Mouse (Mus musculus) forebrain, embryonic 13.5 days (tissue): Measurements from ENCODE around the gene Gm20695. TPM values are rescaled to one million over a fixed set of nuclear protein-coding genes. Genes with fewer than 3 reads are reported as not detected.
"Not testable (repeated sequence)": the region's sequence is repeated elsewhere in the genome, so short reads cannot be mapped to it uniquely, and the experiment has no call there.

Experiments
- ATAC-seq: fragments of 200-750 bp; cut with Nextera tagmentation; 2 replicates; pipeline ENCODE4 v1.8.0; 2017
- H3K27ac ChIP-seq: fragments of 300-500 bp; sonication (generic); 2 replicates; pipeline ENCODE4 v1.5.1; 2015; ENCODE audit warnings: inconsistent platforms, mild to moderate bottlenecking, moderate library complexity
- H3K27me3 ChIP-seq: fragments of 300-500 bp; sonication (generic); 2 replicates; pipeline ENCODE4 v1.6.1; 2015; ENCODE audit warnings: mild to moderate bottlenecking, inconsistent platforms
- H3K36me3 ChIP-seq: fragments of 300-500 bp; sonication (generic); 2 replicates; pipeline ENCODE4 v1.6.1; 2015; ENCODE audit warnings: mild to moderate bottlenecking, inconsistent platforms; ENCODE audit not compliant: poor library complexity, severe bottlenecking
- H3K4me1 ChIP-seq: fragments of 300-500 bp; sonication (generic); 2 replicates; pipeline ENCODE4 v1.6.1; 2015; ENCODE audit warnings: inconsistent platforms
- H3K4me2 ChIP-seq: fragments of 300-500 bp; sonication (generic); 2 replicates; pipeline ENCODE4 v1.6.1; 2015; ENCODE audit warnings: inconsistent platforms, mild to moderate bottlenecking, moderate library complexity
- H3K4me3 ChIP-seq: fragments of 300-500 bp; sonication (generic); 2 replicates; pipeline ENCODE4 v1.5.1; 2015; ENCODE audit warnings: mild to moderate bottlenecking, inconsistent platforms
- H3K9ac ChIP-seq: fragments of 300-500 bp; sonication (generic); 2 replicates; pipeline ENCODE4 v1.6.1; 2015; ENCODE audit warnings: mild to moderate bottlenecking, inconsistent platforms
- H3K9me3 ChIP-seq: fragments of 300-500 bp; sonication (generic); replicated peaks from 2 replicates; pipeline ENCODE4 v1.6.1; 2016; ENCODE audit warnings: inconsistent platforms
- WGBS: fragments of 180-500 bp; shearing (Covaris S2); methylation state at CpG from one replicate; pipeline ENCODE4 v1.1.7; 2015; 5-methylcytosine and 5-hydroxymethylcytosine counted together
- polyA plus RNA-seq: library from polyadenylated mRNA; unstranded; fragments of >200 nt; fragmentation: Nextera tagmentation; extraction: Ambion mirVana; gene quantifications from 2 replicates; pipeline ENCODE4 v1.2.1, GENCODE M21; 2015

Gm20695 gene
- 3.9 and 5.7 TPM in 2 replicates for polyA plus RNA-seq

DNA sequence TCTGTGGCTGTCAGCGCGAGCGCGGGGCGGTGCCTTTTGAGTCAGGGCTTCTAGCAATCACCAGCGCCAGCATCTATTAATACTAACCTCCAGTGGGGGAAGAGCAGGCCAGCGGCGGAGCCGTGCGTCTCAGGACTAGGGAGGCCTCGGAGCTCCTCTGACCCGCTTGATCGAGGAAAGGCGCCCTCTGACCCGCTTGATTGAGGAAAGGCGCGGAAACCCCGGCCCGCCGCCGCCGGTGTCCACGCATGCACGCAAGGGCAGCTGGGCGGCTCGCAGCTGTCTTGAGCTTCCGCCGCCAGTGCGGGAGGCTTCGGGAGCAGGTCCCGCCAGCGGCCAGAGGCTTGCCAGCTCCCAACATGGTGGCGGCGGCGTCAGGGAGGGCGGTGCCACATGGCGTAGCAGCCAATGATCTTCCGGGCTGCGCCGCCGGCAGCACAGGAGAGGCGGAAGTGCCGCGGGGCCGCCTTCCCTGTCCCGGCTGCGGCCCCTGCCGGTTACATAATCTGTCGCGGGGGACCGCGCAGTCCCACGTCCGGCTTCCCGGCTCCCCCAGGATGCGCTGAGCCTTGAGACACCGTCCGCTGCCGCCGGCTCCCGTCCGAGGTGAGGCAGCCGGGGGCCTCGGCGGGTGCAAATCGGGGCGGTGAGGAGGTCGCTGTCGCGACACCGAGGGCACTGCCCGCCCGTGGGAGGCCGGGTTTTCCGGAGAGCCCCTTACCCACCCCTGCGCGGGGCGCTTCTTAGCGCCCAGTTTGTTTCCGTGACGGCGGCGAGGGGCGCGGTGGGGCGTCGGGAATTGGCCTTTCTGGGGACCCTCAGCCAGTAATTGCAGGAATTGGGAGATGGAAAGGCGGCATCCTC is at the start of gene Gm20695, which contains the start of gene Zfp597:
Gene Gm20695, plus strand, starts transcription at position 448 of the 864 bp plus-strand sequence.
Gene Zfp597, minus strand, starts transcription at position 361 of the 864 bp plus-strand sequence.
- H3K36me3 ChIP-seq: peaks cover 3% of the 10 kb centered on the region
- H3K27ac ChIP-seq: peak within 1 kb of the TSS; percentile 91
- H3K4me1 ChIP-seq: peaks cover 22% of the 10 kb centered on the region
- no peaks in the 10 kb centered on the region for H3K27me3 ChIP-seq
- WGBS: under 1% methylated on average over 87 of the region's 88 CpGs
- H3K4me3 ChIP-seq: peak within 1 kb of the TSS; percentile 87
- no peaks in the 10 kb centered on the region for H3K9me3 ChIP-seq
- peak within 1 kb of the TSS; percentile 87 for H3K9ac ChIP-seq
- peak; percentile 100 for ATAC-seq
- H3K4me2 ChIP-seq: peak within 1 kb of the TSS; percentile 71

GRCm38 (mm10) chr16:3835461-3835860 is 49.0 kb upstream of the Gm20695 start:
- Histone ChIP-seq H3K9me3 (no peaks in the 10 kb centered on the region), H3K4me1 (no peaks in the 10 kb centered on the region), H3K4me2 (no peak overlapping the region), H3K27ac (no peak overlapping the region), H3K4me3 (no peak overlapping the region), H3K9ac (no peak overlapping the region), H3K36me3 (no peaks in the 10 kb centered on the region), H3K27me3 (no peaks in the 10 kb centered on the region)
- WGBS: 87% methylated on average over 2 of the region's 2 CpGs
- ATAC-seq: no peak

- Histone ChIP-seq H3K9ac (no peak overlapping the region), H3K27ac (no peak overlapping the region), H3K36me3 (no peaks in the 10 kb centered on the region), H3K9me3 (no peaks in the 10 kb centered on the region), H3K27me3 (no peaks in the 10 kb centered on the region), H3K4me1 (no peaks in the 10 kb centered on the region), H3K4me3 (no peak overlapping the region), H3K4me2 (no peak overlapping the region)
- ATAC-seq: no peak
- WGBS: 73% methylated on average over 17 of the region's 17 CpGs
These were observed 45.1 kb upstream of the Gm20695 start for GRCm38 (mm10) chr16:3839157-3839885.

- Histone ChIP-seq H3K27me3 (no peaks in the 10 kb centered on the region), H3K27ac (no peak overlapping the region), H3K4me1 (peaks cover 7% of the 10 kb centered on the region; the same call in 1 of the 2 replicates), H3K4me3 (no peak overlapping the region), H3K4me2 (no peak overlapping the region), H3K9ac (no peak overlapping the region), H3K9me3 (no peaks in the 10 kb centered on the region), H3K36me3 (no peaks in the 10 kb centered on the region)
- ATAC-seq: no peak
- 35% methylated on average over 4 of the region's 4 CpGs for WGBS
These were observed 41.5 kb upstream of the Gm20695 start for GRCm38 (mm10) chr16:3842989-3843388.

DNA sequence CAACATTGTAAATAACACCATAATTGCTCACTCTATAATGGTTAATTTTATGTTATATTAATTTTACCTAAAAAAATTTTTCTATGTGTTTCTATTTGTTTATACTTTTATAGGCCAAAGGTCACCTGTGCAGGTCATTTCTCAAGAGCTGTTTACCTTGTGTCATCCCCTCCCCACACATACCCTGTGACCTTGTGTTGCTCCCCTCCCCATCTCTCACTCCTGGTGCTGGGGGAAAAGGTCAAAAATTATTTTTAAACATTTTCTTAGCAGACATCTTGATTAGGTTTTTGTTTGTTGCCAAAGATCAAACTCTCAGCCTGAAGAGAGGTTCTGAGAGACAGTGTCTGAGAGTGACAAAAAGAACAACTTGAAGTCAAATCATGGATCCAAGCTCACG is 40.7 kb upstream of the Gm20695 start:
- H3K4me1 ChIP-seq: peaks cover 10% of the 10 kb centered on the region; the same call in 1 of the 2 replicates
- H3K36me3 ChIP-seq: no peaks in the 10 kb centered on the region
- no peak for ATAC-seq
- H3K27me3 ChIP-seq: no peaks in the 10 kb centered on the region
- no peak overlapping the region for H3K27ac ChIP-seq
- H3K9me3 ChIP-seq: no peaks in the 10 kb centered on the region
- WGBS: 72% methylated on average over 1 of the region's 1 CpGs
- no peak overlapping the region for H3K4me3 ChIP-seq
- H3K9ac ChIP-seq: no peak overlapping the region
- no peak overlapping the region for H3K4me2 ChIP-seq

DNA sequence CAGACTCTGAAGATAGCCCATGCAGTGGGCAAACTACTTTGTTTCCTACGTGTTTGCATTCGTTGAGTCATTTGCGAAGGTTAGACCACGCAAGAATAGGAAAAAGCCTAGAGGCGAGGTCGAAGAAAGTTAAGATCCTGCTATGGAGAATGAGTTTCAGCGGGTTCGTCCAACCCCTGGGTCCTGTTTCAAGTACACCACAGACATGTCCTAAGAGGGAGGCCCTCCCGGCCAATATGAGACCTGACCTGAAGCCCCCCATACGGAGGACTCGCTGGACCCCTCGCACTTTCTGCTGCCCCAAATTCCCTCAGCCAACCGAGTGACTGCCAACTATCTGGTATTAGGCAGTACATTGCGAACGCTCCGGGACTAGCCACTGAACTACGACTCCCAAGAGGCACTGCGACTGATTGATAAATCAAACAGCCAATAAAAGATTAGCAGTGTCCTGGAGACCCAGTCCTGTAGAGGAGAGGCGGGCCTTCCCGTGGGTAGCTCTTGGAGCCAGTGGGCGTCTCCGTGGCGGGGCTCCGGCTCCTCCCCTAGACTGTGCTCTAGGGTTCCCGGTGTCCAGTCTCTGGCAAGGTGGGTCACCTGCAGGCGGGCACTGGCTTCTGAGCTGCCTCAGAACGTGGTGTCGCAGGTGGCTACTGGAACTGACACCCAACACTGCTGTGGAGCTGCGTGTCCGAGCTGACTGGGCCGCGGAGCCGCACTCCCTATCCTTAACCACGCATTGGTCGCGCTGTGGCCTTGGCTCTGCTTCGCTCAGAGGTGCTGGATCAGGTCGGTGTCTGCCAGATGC is 37.5 kb upstream of the Gm20695 start, which contains the start of gene Zfp174:
Gene Zfp174, plus strand, starts transcription at position 558 of the 808 bp plus-strand sequence.
- Histone ChIP-seq H3K9me3 (no peaks in the 10 kb centered on the region), H3K4me2 (peak within 1 kb of the TSS; percentile 70), H3K9ac (peak within 1 kb of the TSS; percentile 75), H3K27me3 (no peaks in the 10 kb centered on the region), H3K4me1 (peaks cover 10% of the 10 kb centered on the region; the same call in 1 of the 2 replicates), H3K27ac (no peak within 1 kb of the TSS), H3K4me3 (peak within 1 kb of the TSS; percentile 70), H3K36me3 (no peaks in the 10 kb centered on the region)
- WGBS: 3% methylated on average over 36 of the region's 38 CpGs
- ATAC-seq: peak; percentile 99

DNA sequence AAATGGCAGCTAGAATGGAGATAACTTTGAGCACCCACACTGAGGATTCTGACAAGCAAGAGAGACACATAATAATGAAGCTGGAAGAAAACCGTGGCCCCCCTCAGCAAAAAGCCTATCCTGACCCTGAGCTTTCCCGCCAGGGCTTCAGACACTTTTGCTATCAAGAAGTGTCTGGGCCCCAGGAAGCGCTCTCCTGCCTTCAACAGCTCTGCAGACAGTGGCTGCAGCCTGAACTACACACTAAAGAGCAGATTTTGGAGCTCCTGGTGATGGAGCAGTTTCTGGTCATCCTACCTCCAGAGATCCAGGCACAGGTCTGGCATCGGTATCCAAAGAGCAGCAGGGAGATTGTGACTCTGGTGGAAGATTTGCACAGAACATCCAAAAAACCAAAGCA is 36.6 kb upstream of the Gm20695 start:
- Histone ChIP-seq H3K36me3 (no peaks in the 10 kb centered on the region), H3K27ac (no peak overlapping the region), H3K9me3 (no peaks in the 10 kb centered on the region), H3K4me2 (peak overlapping the region; percentile 70), H3K27me3 (no peaks in the 10 kb centered on the region), H3K4me3 (peak overlapping the region; percentile 70), H3K9ac (peak overlapping the region; percentile 75), H3K4me1 (peaks cover 10% of the 10 kb centered on the region; the same call in 1 of the 2 replicates)
- no peak for ATAC-seq
- 63% methylated on average over 4 of the region's 4 CpGs for WGBS

- Histone ChIP-seq H3K9me3 (no peaks in the 10 kb centered on the region), H3K4me1 (peaks cover 10% of the 10 kb centered on the region; the same call in 1 of the 2 replicates), H3K36me3 (no peaks in the 10 kb centered on the region), H3K4me2 (peak overlapping the region; percentile 70; the same call in 1 of the 2 replicates), H3K9ac (no peak overlapping the region), H3K4me3 (no peak overlapping the region), H3K27ac (no peak overlapping the region), H3K27me3 (no peaks in the 10 kb centered on the region)
- WGBS: 76% methylated on average over 3 of the region's 3 CpGs
- ATAC-seq: no peak
These were observed 36.0 kb upstream of the Gm20695 start for GRCm38 (mm10) chr16:3848416-3848815.

DNA sequence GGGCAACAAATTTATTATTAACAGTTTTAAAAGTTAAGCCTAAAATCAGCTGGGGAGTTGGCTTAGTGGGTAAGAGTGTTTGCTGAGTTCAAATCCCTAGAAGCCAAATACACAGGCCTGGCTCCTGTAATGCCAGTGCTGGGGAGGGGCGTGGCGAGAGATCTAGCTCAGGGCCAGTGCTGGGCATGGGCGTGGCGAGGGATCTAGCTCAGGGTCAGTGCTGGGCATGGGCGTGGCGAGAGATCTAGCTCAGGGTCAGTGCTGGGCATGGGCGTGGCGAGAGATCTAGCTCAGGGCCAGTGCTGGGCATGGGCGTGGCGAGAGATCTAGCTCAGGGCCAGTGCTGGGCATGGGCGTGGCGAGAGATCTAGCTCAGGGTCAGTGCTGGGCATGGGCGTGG is 33.1 kb upstream of the Gm20695 start:
- not testable (repeated sequence) for H3K4me2 ChIP-seq, H3K9ac ChIP-seq, H3K27ac ChIP-seq, H3K4me3 ChIP-seq, H3K9me3 ChIP-seq, ATAC-seq, H3K4me1 ChIP-seq, H3K36me3 ChIP-seq, H3K27me3 ChIP-seq
- 87% methylated on average over 13 of the region's 13 CpGs for WGBS

DNA sequence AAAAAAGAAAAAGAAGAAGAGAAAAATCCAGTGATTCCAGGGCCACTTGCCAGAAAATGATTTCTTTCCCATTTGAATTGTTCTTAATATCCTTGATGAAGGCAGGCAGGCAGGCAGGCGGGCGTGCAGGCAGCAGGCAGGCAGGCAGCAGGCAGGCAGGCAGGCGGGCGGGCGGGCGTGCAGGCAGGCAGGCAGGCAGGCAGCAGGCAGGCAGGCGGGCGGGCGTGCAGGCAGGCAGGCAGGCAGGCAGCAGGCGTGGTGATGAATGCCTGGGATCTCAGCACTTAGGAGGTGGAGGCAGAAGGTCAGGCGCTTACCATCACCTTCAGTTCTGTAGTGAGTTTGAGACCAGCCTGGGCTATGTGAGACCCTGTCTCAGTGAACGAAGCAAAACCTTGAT is 31.9 kb upstream of the Gm20695 start:
- Histone ChIP-seq H3K4me1 (peaks cover 7% of the 10 kb centered on the region; the same call in 1 of the 2 replicates), H3K9me3 (no peaks in the 10 kb centered on the region), H3K36me3 (no peaks in the 10 kb centered on the region), H3K9ac (no peak overlapping the region), H3K27me3 (no peaks in the 10 kb centered on the region), H3K27ac (no peak overlapping the region), H3K4me3 (no peak overlapping the region), H3K4me2 (no peak overlapping the region)
- 39% methylated on average over 12 of the region's 12 CpGs for WGBS
- no peak for ATAC-seq

- no peak for ATAC-seq
- H3K9me3 ChIP-seq: no peaks in the 10 kb centered on the region
- H3K4me1 ChIP-seq: no peaks in the 10 kb centered on the region
- H3K4me3 ChIP-seq: no peak overlapping the region
- no peaks in the 10 kb centered on the region for H3K36me3 ChIP-seq
- H3K4me2 ChIP-seq: no peak overlapping the region
- H3K27me3 ChIP-seq: no peaks in the 10 kb centered on the region
- WGBS: 52% methylated on average over 11 of the region's 11 CpGs
- no peak overlapping the region for H3K9ac ChIP-seq
- no peak overlapping the region for H3K27ac ChIP-seq
These were observed 29.8 kb upstream of the Gm20695 start for GRCm38 (mm10) chr16:3854437-3855182.
